Mouse (Mus musculus) neural tube, embryonic 11.5 days (tissue): ENCODE measurements around the gene Bgn. TPM values are rescaled to one million over a fixed set of nuclear protein-coding genes. Genes with fewer than 3 reads are reported as not detected.
"Not testable (repeated sequence)": the region's sequence is repeated elsewhere in the genome, so short reads cannot be mapped to it uniquely, and the experiment has no call there.

Source experiments
- ATAC-seq: fragments of 200-750 bp; cut with Nextera tagmentation; 2 replicates; pipeline ENCODE4 v1.8.0; 2017; ENCODE audit warnings: moderate number of reproducible peaks, mild to moderate bottlenecking, moderate TSS enrichment, moderate library complexity; ENCODE audit not compliant: insufficient read depth, low FRiP score, low TSS enrichment
- DNase-seq: peaks from one replicate; pipeline ENCODE4 v3.0.0-alpha.2; 2015; ENCODE audit warnings: low spot score
- H3K27ac ChIP-seq: fragments of 300-500 bp; sonication (generic); 2 replicates; pipeline ENCODE4 v1.5.1; 2014; ENCODE audit warnings: low read depth, mild to moderate bottlenecking, low read length
- H3K27me3 ChIP-seq: fragments of 300-500 bp; sonication (generic); 2 replicates; pipeline ENCODE4 v1.6.1; 2014; ENCODE audit warnings: mild to moderate bottlenecking, low read length, mixed read lengths; ENCODE audit not compliant: control insufficient read depth, insufficient read depth
- H3K36me3 ChIP-seq: fragments of 300-500 bp; sonication (generic); 2 replicates; pipeline ENCODE4 v1.6.1; 2014; ENCODE audit warnings: mild to moderate bottlenecking, low read length, moderate library complexity, mixed read lengths; ENCODE audit not compliant: control insufficient read depth, insufficient read depth
- H3K4me1 ChIP-seq: fragments of 300-500 bp; sonication (generic); 2 replicates; pipeline ENCODE4 v1.6.1; 2014; ENCODE audit warnings: low read length, mixed read lengths; ENCODE audit not compliant: control insufficient read depth, insufficient read depth
- H3K4me2 ChIP-seq: fragments of 300-500 bp; sonication (generic); 2 replicates; pipeline ENCODE4 v1.6.1; 2014; ENCODE audit warnings: low read depth, mild to moderate bottlenecking, moderate library complexity
- H3K4me3 ChIP-seq: fragments of 300-500 bp; sonication (generic); 2 replicates; pipeline ENCODE4 v1.5.1; 2014; ENCODE audit warnings: low read depth, low read length
- H3K9ac ChIP-seq: fragments of 300-500 bp; sonication (generic); 2 replicates; pipeline ENCODE4 v1.6.1; 2014; ENCODE audit warnings: mild to moderate bottlenecking, low read length
- H3K9me3 ChIP-seq: fragments of 300-500 bp; sonication (generic); 2 replicates; pipeline ENCODE4 v1.6.1; 2016; ENCODE audit warnings: low read length; ENCODE audit not compliant: control insufficient read depth
- WGBS: fragments of 180-500 bp; shearing (Covaris S2); extraction: QIAGEN DNeasy Blood & Tissue Kit; methylation state at CpG from one replicate; pipeline ENCODE4 v1.1.7; 2014; 5-methylcytosine and 5-hydroxymethylcytosine counted together
- polyA plus RNA-seq: library from polyadenylated mRNA; unstranded; fragments of >200 nt; fragmentation: Nextera tagmentation; extraction: Ambion mirVana; gene quantifications from 2 replicates; pipeline ENCODE4 v1.2.1, GENCODE M21; 2014

The Bgn gene
- polyA plus RNA-seq, 1 experiment from 2014 or later: 25.6 TPM

DNA sequence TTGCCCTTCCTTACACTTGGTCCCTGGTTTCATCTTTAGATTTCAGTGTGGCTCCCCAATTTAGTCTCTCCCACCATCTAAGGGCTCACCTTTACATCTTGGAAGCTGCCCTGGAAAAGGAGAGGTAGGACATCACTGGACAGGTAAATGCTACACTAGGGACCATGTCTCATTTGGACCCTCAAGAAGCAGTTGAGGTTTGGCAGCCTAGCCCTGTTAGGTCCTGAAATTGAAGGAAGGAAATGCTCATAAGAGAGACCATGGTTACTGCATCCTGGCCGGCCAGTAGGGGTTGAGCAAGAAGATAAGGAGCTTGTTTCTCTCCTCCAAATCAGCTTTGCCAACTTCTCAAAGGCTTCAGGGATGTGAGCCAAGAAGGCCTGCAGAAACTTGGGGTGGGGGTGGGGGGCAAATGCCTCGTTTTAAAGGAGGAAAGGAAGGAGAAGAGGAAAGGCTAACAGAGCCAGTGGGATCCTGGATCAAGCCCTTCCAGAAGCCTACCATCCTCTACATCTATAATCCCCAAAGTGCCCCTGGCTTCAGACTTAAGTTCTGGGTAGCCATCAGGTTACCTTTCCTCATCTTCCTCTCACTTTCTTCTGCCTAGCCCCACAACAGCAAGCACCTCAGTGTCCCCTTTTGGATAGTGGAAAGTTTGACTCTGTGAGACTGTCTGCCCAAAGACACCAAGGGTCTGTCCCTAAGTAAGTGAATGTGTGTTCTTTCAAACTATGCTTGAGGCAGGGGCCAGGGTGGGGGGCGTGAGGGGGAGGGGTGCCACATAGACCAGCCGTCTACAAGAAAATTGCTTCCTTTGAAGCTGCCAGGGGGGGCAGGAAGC is 539 bp upstream of the Bgn start:
- no peak for DNase-seq
- H3K4me3 ChIP-seq: no peak overlapping the region
- no peaks in the 10 kb centered on the region for H3K36me3 ChIP-seq
- WGBS: 39% methylated on average over 2 of the region's 4 CpGs
- no peaks in the 10 kb centered on the region for H3K9me3 ChIP-seq
- H3K9ac ChIP-seq: no peak overlapping the region
- no peak overlapping the region for H3K27ac ChIP-seq
- peak overlapping the region; percentile 9; the same call in 1 of the 2 replicates for H3K4me2 ChIP-seq
- no peaks in the 10 kb centered on the region for H3K27me3 ChIP-seq
- H3K4me1 ChIP-seq: no peaks in the 10 kb centered on the region
- no peak for ATAC-seq

GRCm38 (mm10) chrX:73484076-73484475 is 674 bp downstream of the Bgn start:
- no peaks in the 10 kb centered on the region for H3K36me3 ChIP-seq
- H3K27me3 ChIP-seq: no peaks in the 10 kb centered on the region
- no peak overlapping the region for H3K27ac ChIP-seq
- no peaks in the 10 kb centered on the region for H3K4me1 ChIP-seq
- 0 out of 2 replicates have a peak overlapping the region, but pooled peaks have one; percentile 9 for H3K4me2 ChIP-seq
- DNase-seq: no peak
- no peak for ATAC-seq
- peak overlapping the region; percentile 4; the same call in 1 of the 2 replicates for H3K4me3 ChIP-seq
- H3K9ac ChIP-seq: no peak overlapping the region; the same call in 1 of the 2 replicates
- WGBS: 64% methylated on average over 1 of the region's 1 CpGs
- H3K9me3 ChIP-seq: no peaks in the 10 kb centered on the region

GRCm38 (mm10) chrX:73484870-73485269 is 1.5 kb downstream of the Bgn start:
- 76% methylated on average over 4 of the region's 4 CpGs for WGBS
- no peak overlapping the region for H3K27ac ChIP-seq
- no peaks in the 10 kb centered on the region for H3K27me3 ChIP-seq
- DNase-seq: no peak
- no peak overlapping the region for H3K4me3 ChIP-seq
- no peaks in the 10 kb centered on the region for H3K36me3 ChIP-seq
- no peak for ATAC-seq
- H3K9ac ChIP-seq: no peak overlapping the region
- H3K9me3 ChIP-seq: no peaks in the 10 kb centered on the region
- H3K4me2 ChIP-seq: no peak overlapping the region
- no peaks in the 10 kb centered on the region for H3K4me1 ChIP-seq

DNA sequence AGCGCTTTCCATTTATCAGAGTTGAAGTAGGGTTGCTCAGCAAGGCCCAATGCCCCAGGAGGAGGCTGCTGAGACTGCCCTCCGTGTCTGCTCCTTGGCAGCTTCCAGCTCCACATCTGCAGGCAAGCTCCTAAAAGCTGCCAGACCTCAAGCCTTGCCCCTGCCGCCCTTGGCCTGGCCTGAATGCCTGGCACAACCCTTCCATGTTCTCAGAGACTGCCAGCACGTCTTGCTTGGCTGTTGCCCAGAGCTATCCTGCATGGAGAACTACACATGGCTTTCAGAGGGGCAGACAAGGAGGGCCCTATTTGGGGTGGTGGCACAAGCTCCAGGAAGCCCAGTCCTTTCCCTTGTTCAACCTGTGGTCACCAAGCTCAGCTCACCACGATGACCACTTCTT is 3.5 kb downstream of the Bgn start:
- Histone ChIP-seq H3K4me1 (no peaks in the 10 kb centered on the region), H3K36me3 (no peaks in the 10 kb centered on the region), H3K4me3 (no peak overlapping the region), H3K4me2 (no peak overlapping the region), H3K27ac (no peak overlapping the region), H3K9ac (no peak overlapping the region), H3K9me3 (no peaks in the 10 kb centered on the region), H3K27me3 (no peaks in the 10 kb centered on the region)
- ATAC-seq (no peak), DNase-seq (no peak)
- 78% methylated on average over 5 of the region's 5 CpGs for WGBS

DNA sequence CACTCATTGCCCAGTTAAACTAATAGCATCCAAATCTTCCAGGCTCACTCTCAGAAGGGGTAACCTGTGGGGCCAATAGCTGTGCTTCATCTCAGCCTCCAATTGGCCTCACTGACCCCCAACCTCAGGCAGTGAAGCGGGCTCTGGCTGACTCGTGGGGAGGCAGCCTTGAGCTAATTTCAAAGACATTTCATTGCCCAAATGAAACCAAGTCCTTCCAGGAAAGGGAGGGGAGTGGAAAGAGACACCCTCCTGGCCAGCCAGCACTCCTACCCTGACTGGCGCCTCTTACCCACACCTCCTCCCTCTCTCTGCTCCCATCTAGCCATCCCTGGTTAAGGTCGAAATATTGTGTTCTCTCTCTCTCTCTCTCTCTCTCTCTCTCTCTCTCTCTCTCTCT is 6.8 kb downstream of the Bgn start:
- Histone ChIP-seq H3K4me3 (no peak overlapping the region), H3K27ac (no peak overlapping the region), H3K4me2 (no peak overlapping the region), H3K9ac (no peak overlapping the region), H3K36me3 (no peaks in the 10 kb centered on the region), H3K27me3 (no peaks in the 10 kb centered on the region), H3K4me1 (no peaks in the 10 kb centered on the region), H3K9me3 (no peaks in the 10 kb centered on the region)
- ATAC-seq (no peak), DNase-seq (no peak)
- WGBS: 61% methylated on average over 4 of the region's 4 CpGs

DNA sequence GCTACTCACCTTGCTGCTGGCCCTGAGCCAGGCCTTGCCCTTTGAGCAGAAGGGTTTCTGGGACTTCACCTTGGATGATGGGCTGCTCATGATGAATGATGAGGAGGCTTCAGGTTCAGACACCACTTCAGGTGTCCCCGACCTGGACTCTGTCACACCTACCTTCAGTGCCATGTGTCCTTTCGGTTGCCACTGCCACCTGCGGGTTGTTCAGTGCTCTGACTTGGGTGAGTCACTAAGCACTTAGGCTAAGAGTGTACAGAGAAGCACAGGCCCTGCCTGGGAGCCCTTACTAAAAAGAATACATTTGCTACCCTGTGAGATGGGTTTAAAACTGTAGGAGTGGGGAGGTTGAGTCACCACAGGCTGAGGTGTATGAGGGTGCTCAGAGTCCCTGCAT is 7.4 kb downstream of the Bgn start:
- ATAC-seq (no peak), DNase-seq (no peak)
- no peaks in the 10 kb centered on the region for H3K4me1 ChIP-seq
- WGBS: 84% methylated on average over 3 of the region's 3 CpGs
- no peak overlapping the region for H3K4me3 ChIP-seq
- no peaks in the 10 kb centered on the region for H3K27me3 ChIP-seq
- no peaks in the 10 kb centered on the region for H3K36me3 ChIP-seq
- no peak overlapping the region for H3K27ac ChIP-seq
- H3K9me3 ChIP-seq: no peaks in the 10 kb centered on the region
- no peak overlapping the region for H3K9ac ChIP-seq
- no peak overlapping the region for H3K4me2 ChIP-seq

DNA sequence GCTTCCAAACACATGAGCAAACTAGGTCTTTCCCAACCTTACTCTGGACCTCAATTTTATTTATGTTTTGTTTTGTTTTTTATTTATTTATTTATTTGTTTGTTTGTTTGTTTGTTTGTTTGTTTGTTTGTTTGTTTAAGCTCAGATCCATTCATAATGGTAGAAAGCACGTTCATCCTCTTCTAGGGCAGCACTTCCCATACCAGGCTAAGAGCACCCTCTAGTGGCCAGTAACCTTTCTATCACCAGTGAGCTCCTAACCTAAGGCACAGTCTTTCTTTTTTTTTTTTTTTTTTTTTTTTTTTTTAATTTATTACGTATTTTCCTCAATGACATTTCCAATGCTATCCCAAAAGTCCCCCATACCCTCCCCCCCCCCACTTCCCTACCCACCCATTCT is 10.2 kb downstream of the Bgn start:
- 14% methylated on average over 2 of the region's 2 CpGs for WGBS
- H3K9ac ChIP-seq, H3K27me3 ChIP-seq, H3K27ac ChIP-seq, H3K4me1 ChIP-seq, H3K4me3 ChIP-seq, H3K36me3 ChIP-seq, H3K9me3 ChIP-seq, ATAC-seq, H3K4me2 ChIP-seq: not testable (repeated sequence)
- DNase-seq: peak; percentile 47

GRCm38 (mm10) chrX:73496746-73497145 is 13.3 kb downstream of the Bgn start:
- H3K27ac ChIP-seq: no peak overlapping the region
- no peaks in the 10 kb centered on the region for H3K4me1 ChIP-seq
- H3K9ac ChIP-seq: no peak overlapping the region
- H3K9me3 ChIP-seq: no peaks in the 10 kb centered on the region
- no peak overlapping the region for H3K4me3 ChIP-seq
- H3K27me3 ChIP-seq: 0 out of 2 replicates have a peak, but pooled peaks cover 2% of the 10 kb centered on the region
- DNase-seq (no peak), ATAC-seq (no peak)
- H3K4me2 ChIP-seq: no peak overlapping the region
- WGBS: 83% methylated on average over 4 of the region's 4 CpGs
- H3K36me3 ChIP-seq: no peaks in the 10 kb centered on the region

GRCm38 (mm10) chrX:73505130-73505735 is 21.8 kb downstream of the Bgn start:
- Histone ChIP-seq H3K9me3 (no peaks in the 10 kb centered on the region), H3K9ac (no peak overlapping the region), H3K4me1 (no peaks in the 10 kb centered on the region), H3K27me3 (peaks cover 23% of the 10 kb centered on the region), H3K4me3 (no peak overlapping the region), H3K27ac (no peak overlapping the region), H3K36me3 (no peaks in the 10 kb centered on the region), H3K4me2 (no peak overlapping the region)
- WGBS: 61% methylated on average over 5 of the region's 5 CpGs
- no peak for DNase-seq
- ATAC-seq: no peak
